Mouse (Mus musculus) spleen, postnatal 4 days (tissue): Measurements from ENCODE around the gene Osgin1.

Experiments used
- DNase-seq, 2 experiments: peaks; one replicate each; pipeline ENCODE4 v3.0.0; 2022; ENCODE audit warnings: low spot score in 2 of 2

Osgin1 gene

GRCm38 (mm10) chr8:119433582-119434174 lies at the start of gene Osgin1:
TSS of gene Osgin1 (plus strand) at chr8:119434124.
- no peak for DNase-seq

GRCm38 (mm10) chr8:119384478-119384877 lies 49.4 kb upstream of the Osgin1 start:
- peak; percentile 47 to 73 for DNase-seq

GRCm38 (mm10) chr8:119385854-119386253 lies 48.1 kb upstream of the Osgin1 start:
- no peak for DNase-seq

GRCm38 (mm10) chr8:119386988-119387387 lies 46.9 kb upstream of the Osgin1 start:
- DNase-seq = no peak

GRCm38 (mm10) chr8:119394097-119394496 lies 39.8 kb upstream of the Osgin1 start:
- no peak for DNase-seq

GRCm38 (mm10) chr8:119394524-119395026 lies 39.3 kb upstream of the Osgin1 start, which contains the start of gene Mlycd:
TSS of gene Mlycd (plus strand) at chr8:119394878.
- peak; percentile 88 to 94 for DNase-seq

GRCm38 (mm10) chr8:119395072-119395950 lies 38.6 kb upstream of the Osgin1 start:
- no peak for DNase-seq

GRCm38 (mm10) chr8:119398558-119398957 lies 35.4 kb upstream of the Osgin1 start:
- no peak for DNase-seq

GRCm38 (mm10) chr8:119399255-119399654 lies 34.7 kb upstream of the Osgin1 start:
- no peak for DNase-seq

GRCm38 (mm10) chr8:119400122-119400671 lies 33.7 kb upstream of the Osgin1 start:
- DNase-seq = no peak

- no peak for DNase-seq
Measured at GRCm38 (mm10) chr8:119400904-119401303, 33.0 kb upstream of the Osgin1 start.

GRCm38 (mm10) chr8:119403912-119404311 lies 30.0 kb upstream of the Osgin1 start:
- no peak for DNase-seq

- DNase-seq = no peak
Measured at GRCm38 (mm10) chr8:119404648-119405047, 29.3 kb upstream of the Osgin1 start.

- DNase-seq = no peak
Measured at GRCm38 (mm10) chr8:119408311-119408710, 25.6 kb upstream of the Osgin1 start.

GRCm38 (mm10) chr8:119412037-119412734 lies 21.7 kb upstream of the Osgin1 start:
- DNase-seq = no peak

- DNase-seq = peak; percentile 69 to 90
Measured at GRCm38 (mm10) chr8:119412735-119413498, 21.0 kb upstream of the Osgin1 start.

GRCm38 (mm10) chr8:119413605-119414004 lies 20.3 kb upstream of the Osgin1 start:
- no peak for DNase-seq

GRCm38 (mm10) chr8:119420318-119420717 lies 13.6 kb upstream of the Osgin1 start:
- DNase-seq = no peak

- DNase-seq = no peak
Measured at GRCm38 (mm10) chr8:119421603-119422122, 12.3 kb upstream of the Osgin1 start.

- no peak for DNase-seq
Measured at GRCm38 (mm10) chr8:119422123-119422711, 11.7 kb upstream of the Osgin1 start.
